Mouse (Mus musculus): ENCODE data around the gene Nrp1. TPM values are rescaled to one million over a fixed set of nuclear protein-coding genes. Genes with fewer than 3 reads are reported as not detected.

Nrp1 gene
- polyA plus RNA-seq, 1 experiment from 2014 or later: 8.7 TPM

- no peak for ATAC-seq
- DNase-seq: no peak
- Histone ChIP-seq H3K27ac (ENCODE audit: low read depth) (no peak overlapping the region), H3K4me3 (ENCODE audit: low read depth, low read length) (no peak overlapping the region), H3K36me3 (replicated peaks; ENCODE audit: insufficient read depth, low read length) (no peaks in the 10 kb centered on the region), H3K9me3 (ENCODE audit: low read length) (no peaks in the 10 kb centered on the region), H3K4me2 (ENCODE audit: low read depth, low read length) (no peak overlapping the region), H3K9ac (replicated peaks) (no peak overlapping the region), H3K27me3 (ENCODE audit: insufficient read depth, low read length) (no peaks in the 10 kb centered on the region), H3K4me1 (ENCODE audit: insufficient read depth) (no peaks in the 10 kb centered on the region)
- no peak for TF ChIP-seq CTCF (IDR thresholded peaks at IDR 0.05; ENCODE audit: low read depth)
- no peak for TF ChIP-seq EP300 (IDR thresholded peaks at IDR 0.05; ENCODE audit: low read depth)
- WGBS (ENCODE audit: insufficient replicate concordance): 66% methylated on average over 2 of the region's 2 CpGs
These were observed 185.9 kb downstream of the Nrp1 start for GRCm38 (mm10) chr8:128544128-128544846.

- Histone ChIP-seq H3K27ac (ENCODE audit: low read depth) (no peak overlapping the region), H3K9me3 (ENCODE audit: low read length) (no peaks in the 10 kb centered on the region), H3K9ac (replicated peaks) (no peak overlapping the region), H3K4me2 (ENCODE audit: low read depth, low read length) (no peak overlapping the region), H3K4me3 (ENCODE audit: low read depth, low read length) (no peak overlapping the region), H3K36me3 (replicated peaks; ENCODE audit: insufficient read depth, low read length) (no peaks in the 10 kb centered on the region), H3K4me1 (ENCODE audit: insufficient read depth) (no peaks in the 10 kb centered on the region), H3K27me3 (ENCODE audit: insufficient read depth, low read length) (no peaks in the 10 kb centered on the region)
- TF ChIP-seq CTCF (IDR thresholded peaks at IDR 0.05; ENCODE audit: low read depth): no peak
- TF ChIP-seq EP300 (IDR thresholded peaks at IDR 0.05; ENCODE audit: low read depth): no peak
- DNase-seq (no peak), ATAC-seq (no peak)
- 65% methylated on average over 1 of the region's 1 CpGs for WGBS (ENCODE audit: insufficient replicate concordance)
These were observed 187.9 kb downstream of the Nrp1 start for GRCm38 (mm10) chr8:128546287-128546686.

DNA sequence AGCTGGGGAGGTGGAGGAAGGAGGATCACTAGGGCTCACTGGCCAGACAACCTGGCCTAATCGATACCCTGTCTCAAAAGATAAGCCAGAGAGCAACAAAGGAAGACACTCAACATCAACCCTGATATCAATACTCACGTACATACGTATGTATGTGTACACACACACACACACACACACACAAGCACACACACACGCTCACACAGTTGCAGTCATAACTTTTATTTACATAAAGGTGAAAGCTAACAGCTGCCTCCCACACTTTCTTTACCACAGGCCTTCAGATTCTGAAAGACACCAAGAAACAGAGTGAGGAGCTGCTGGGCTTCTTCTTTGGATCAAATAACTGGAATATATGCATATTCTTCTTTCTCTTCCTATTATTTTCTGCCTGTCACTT, 189.0 kb downstream of the Nrp1 start:
- H3K27me3 ChIP-seq (ENCODE audit: insufficient read depth, low read length): no peaks in the 10 kb centered on the region
- no peak overlapping the region for H3K27ac ChIP-seq (ENCODE audit: low read depth)
- 76% methylated on average over 4 of the region's 4 CpGs for WGBS (ENCODE audit: insufficient replicate concordance)
- H3K9me3 ChIP-seq (ENCODE audit: low read length): no peaks in the 10 kb centered on the region
- no peak overlapping the region for H3K4me3 ChIP-seq (ENCODE audit: low read depth, low read length)
- H3K36me3 ChIP-seq (replicated peaks; ENCODE audit: insufficient read depth, low read length): no peaks in the 10 kb centered on the region
- H3K4me2 ChIP-seq (ENCODE audit: low read depth, low read length): no peak overlapping the region
- ATAC-seq (no peak), DNase-seq (no peak)
- H3K9ac ChIP-seq (replicated peaks): no peak overlapping the region
- H3K4me1 ChIP-seq (ENCODE audit: insufficient read depth): no peaks in the 10 kb centered on the region
- TF ChIP-seq CTCF (IDR thresholded peaks at IDR 0.05; ENCODE audit: low read depth) (no peak), EP300 (IDR thresholded peaks at IDR 0.05; ENCODE audit: low read depth) (no peak)

DNA sequence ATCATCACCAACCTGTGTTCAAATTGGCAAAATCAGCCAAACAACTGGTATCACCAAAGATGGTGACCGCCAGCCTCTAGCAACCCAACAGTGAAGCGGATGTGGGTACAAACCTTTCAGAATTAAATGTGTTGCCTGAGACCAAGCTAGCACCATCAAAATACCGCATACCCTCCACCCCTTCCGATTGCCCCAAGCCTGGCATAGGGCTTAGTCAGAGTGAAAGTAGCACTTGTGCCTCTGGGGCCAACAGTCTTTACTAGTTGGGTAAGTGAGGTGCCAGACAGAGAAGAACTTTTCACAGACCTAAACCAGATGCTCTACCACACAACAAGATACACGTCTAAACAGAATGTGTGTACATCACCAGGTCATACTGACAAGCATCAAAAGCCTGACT, 191.3 kb downstream of the Nrp1 start:
- Histone ChIP-seq H3K4me3 (ENCODE audit: low read depth, low read length) (no peak overlapping the region), H3K4me1 (ENCODE audit: insufficient read depth) (no peaks in the 10 kb centered on the region), H3K9me3 (ENCODE audit: low read length) (no peaks in the 10 kb centered on the region), H3K9ac (replicated peaks) (no peak overlapping the region), H3K27me3 (ENCODE audit: insufficient read depth, low read length) (no peaks in the 10 kb centered on the region), H3K36me3 (replicated peaks; ENCODE audit: insufficient read depth, low read length) (no peaks in the 10 kb centered on the region), H3K27ac (ENCODE audit: low read depth) (no peak overlapping the region), H3K4me2 (ENCODE audit: low read depth, low read length) (no peak overlapping the region)
- WGBS (ENCODE audit: insufficient replicate concordance): 84% methylated on average over 5 of the region's 5 CpGs
- TF ChIP-seq EP300 (IDR thresholded peaks at IDR 0.05; ENCODE audit: low read depth): no peak
- TF ChIP-seq CTCF (IDR thresholded peaks at IDR 0.05; ENCODE audit: low read depth): no peak
- ATAC-seq (no peak), DNase-seq (no peak)

DNA sequence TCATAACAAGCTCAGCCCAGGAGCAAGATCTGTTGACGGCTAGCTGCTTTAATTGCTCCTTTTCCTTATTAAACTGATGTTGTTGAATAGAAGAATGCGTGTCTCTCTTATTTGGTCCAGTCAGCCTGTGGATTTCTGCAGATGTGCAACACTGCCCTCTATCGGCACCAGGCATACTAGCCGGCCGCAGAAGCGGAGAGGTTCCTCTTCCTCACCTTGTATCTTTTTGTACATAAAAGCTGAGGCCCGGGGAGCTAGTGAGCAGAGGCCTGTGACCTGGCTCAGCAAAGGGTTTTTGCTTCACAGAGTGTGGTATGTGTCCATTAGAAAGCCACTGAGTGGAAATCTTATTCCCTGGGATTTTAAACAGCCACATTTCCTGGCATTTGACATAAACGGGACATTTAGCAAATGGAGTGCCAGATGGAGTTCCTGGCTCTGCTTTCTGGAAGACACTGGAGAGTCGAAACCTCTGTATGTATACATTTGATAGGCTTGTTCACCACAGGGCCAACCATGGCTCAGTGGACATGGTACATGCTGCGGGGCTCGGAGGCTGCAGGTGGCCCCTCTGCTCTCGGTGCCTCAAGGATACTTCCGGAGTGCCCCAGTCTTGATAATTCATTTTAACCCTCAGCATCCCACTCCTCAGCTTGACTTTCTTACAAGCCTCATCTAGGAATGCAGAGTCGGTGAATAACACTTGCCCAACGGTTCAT, 193.2 kb downstream of the Nrp1 start:
- Histone ChIP-seq H3K4me2 (ENCODE audit: low read depth, low read length) (no peak overlapping the region), H3K36me3 (replicated peaks; ENCODE audit: insufficient read depth, low read length) (no peaks in the 10 kb centered on the region), H3K4me3 (ENCODE audit: low read depth, low read length) (no peak overlapping the region), H3K4me1 (ENCODE audit: insufficient read depth) (no peaks in the 10 kb centered on the region), H3K9ac (replicated peaks) (no peak overlapping the region), H3K27ac (ENCODE audit: low read depth) (no peak overlapping the region), H3K27me3 (ENCODE audit: insufficient read depth, low read length) (no peaks in the 10 kb centered on the region), H3K9me3 (ENCODE audit: low read length) (no peaks in the 10 kb centered on the region)
- TF ChIP-seq EP300 (IDR thresholded peaks at IDR 0.05; ENCODE audit: low read depth): no peak
- peak; percentile 82 for TF ChIP-seq CTCF (IDR thresholded peaks at IDR 0.05; ENCODE audit: low read depth)
- no peak for ATAC-seq
- 50% methylated on average over 15 of the region's 15 CpGs for WGBS (ENCODE audit: insufficient replicate concordance)
- DNase-seq: peak; percentile 68

MicroRNA genes within 50 kb of the gene (microRNA counts, 519-probe panel; counts per million panel counts)
- microRNA mmu-miR-1903: not detected

Small RNAs within 50 kb of the gene (microRNA-seq; reads per million reads assigned to microRNA genes)
- not detected for gene Mir1903

Data from liver, postnatal 0 days (tissue).